In the genomic region with DNA sequence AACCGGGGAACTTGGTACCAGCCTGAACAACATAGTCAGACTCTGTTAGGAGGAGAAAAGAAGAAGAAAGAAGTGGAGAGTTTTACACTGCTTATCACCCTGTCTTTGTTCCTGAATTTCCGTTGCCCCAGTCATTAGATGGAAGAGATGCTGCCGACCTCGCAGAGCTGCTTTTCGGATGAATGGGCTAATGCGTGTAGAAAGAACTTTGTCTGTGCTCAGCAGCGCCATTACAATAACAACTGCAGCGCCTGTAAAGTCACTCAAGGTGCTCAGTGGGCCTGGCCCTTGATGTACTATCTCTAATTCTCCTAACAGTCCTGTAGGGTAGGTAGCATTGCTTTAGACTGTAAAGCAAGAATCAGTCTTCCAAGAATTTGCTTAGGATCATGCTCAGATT, we compare ENCODE assay signal across 14 mouse cellular contexts.
"Had no signal": no experiment of that assay in that cellular context is flagged by ENCODE, and none has a peak within 500 bp of the region (broad histone marks: within the 10 kb centered on the region; RNA-seq: fewer than 3 reads in every experiment).

No protein-coding gene starts in this region.

- H3K27ac ChIP-seq: left cerebral cortex, adult 2 months; limb, embryonic 10.5 days; liver, embryonic 12.5 days; stomach, postnatal 0 days had no signal

- ATAC-seq: liver, embryonic 12.5 days; midbrain, embryonic 15.5 days had no signal

- H3K9me3 ChIP-seq: limb, embryonic 10.5 days; liver, embryonic 12.5 days; midbrain, embryonic 15.5 days; neural tube, embryonic 13.5 days had no signal

- H3K4me3 ChIP-seq: left cerebral cortex, adult 2 months; limb, embryonic 10.5 days; liver, embryonic 12.5 days; midbrain, embryonic 15.5 days; neural tube, embryonic 13.5 days had no signal

- H3K4me2 ChIP-seq: liver, embryonic 12.5 days; lung, embryonic 14.5 days; midbrain, embryonic 11.5 days; midbrain, embryonic 15.5 days; neural tube, embryonic 13.5 days had no signal

- H3K36me3 ChIP-seq: limb, embryonic 10.5 days; liver, embryonic 12.5 days; midbrain, embryonic 15.5 days; neural tube, embryonic 13.5 days had no signal

- H3K9ac ChIP-seq: liver, embryonic 12.5 days; lung, embryonic 14.5 days; midbrain, embryonic 15.5 days; neural tube, embryonic 13.5 days had no signal

- DNase-seq: kidney, postnatal 10 days; kidney, postnatal 4 days; lung, embryonic 14.5 days; lung, postnatal 10 days; lung, postnatal 4 days; right cerebral cortex, adult 18-20 months; right cerebral cortex, postnatal 25 days had no signal

- H3K27me3 ChIP-seq: liver, embryonic 12.5 days; midbrain, embryonic 15.5 days; neural tube, embryonic 13.5 days had no signal
